Mouse (Mus musculus): ENCODE data around the gene Pik3ap1.

DNA sequence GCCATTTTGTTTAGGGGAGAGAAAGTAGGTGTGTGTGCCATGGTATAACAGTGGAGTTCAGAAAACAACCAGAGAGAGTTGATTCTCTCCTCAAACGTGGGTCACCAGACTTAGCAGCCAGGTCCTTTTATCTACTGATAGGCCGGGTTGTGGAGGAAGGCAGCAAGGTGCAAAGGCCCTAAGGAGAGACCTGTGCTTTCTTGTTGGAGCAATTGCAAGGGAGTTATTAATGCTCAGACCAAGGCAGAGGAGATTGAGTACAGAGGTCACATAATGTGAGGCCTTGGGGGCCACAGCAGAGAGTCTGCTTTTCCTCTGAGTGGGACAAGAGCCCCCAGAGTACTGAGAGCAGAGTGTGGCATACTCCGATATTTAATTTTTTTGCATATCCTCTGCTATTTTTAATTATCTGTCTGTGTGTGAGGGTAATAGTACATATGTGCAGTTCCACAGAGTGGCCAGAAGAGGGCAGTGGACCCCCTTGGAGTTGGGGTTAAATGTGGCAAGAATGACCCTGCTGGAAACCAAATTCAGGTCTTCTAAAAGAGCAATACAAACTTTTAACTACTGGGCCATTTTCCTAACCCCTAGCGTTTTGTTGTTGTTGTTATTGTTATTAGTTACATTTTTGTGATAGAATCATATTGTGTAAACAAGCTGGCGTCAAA, 93.8 kb downstream of the Pik3ap1 start:
- peak; percentile 52 for TF ChIP-seq CTCF (IDR thresholded peaks at IDR 0.05; ENCODE audit: insufficient read depth, low read length)
- TF ChIP-seq POLR2A (IDR thresholded peaks at IDR 0.05; ENCODE audit: borderline replicate concordance, extremely low read depth, low read depth, low read length), result no peak
